Mouse (Mus musculus) Patski (cell line): ENCODE measurements around the gene Gm8232. TPM values are rescaled to one million over a fixed set of nuclear protein-coding genes. Genes with fewer than 3 reads are reported as not detected.
"Not testable (repeated sequence)": the region's sequence is repeated elsewhere in the genome, so short reads cannot be mapped to it uniquely, and the experiment has no call there.

Experiments
- ATAC-seq: fragments of 100-300 bp; one replicate; pipeline ENCODE4 v1.8.0; 2021
- CTCF ChIA-PET: fragments of 350-600 bp; sonication (Branson Sonifier 250); formaldehyde crosslinking; loops from one replicate; lab custom pipeline; 2022; ENCODE audit warnings: inconsistent platforms; lab: Charles Lee
- POLR2A ChIA-PET: fragments of 350-600 bp; sonication (Branson Sonifier 250); formaldehyde crosslinking; loops from one replicate; lab custom pipeline; 2022; ENCODE audit warnings: antibody characterized with exemption, inconsistent platforms; lab: Charles Lee
- DNase-seq: peaks from one replicate; pipeline ENCODE4 v3.0.0-alpha.2; 2011; ENCODE audit warnings: low read depth, low spot score
- H3K27me3 ChIP-seq: fragments of 371-371 bp; one replicate; pipeline ENCODE4 v1.5.1; 2021
- in situ Hi-C: fragments of 300-500 bp; cut with MboI; formaldehyde crosslinking; loops from 3 replicates; pipeline ENCODE4 v1.11.1; 2018; ENCODE audit warnings: low pct_unique_long_range_greater_than_20kb, mixed read lengths
- polyA plus RNA-seq: library from polyadenylated mRNA; unstranded; gene quantifications from one replicate; pipeline ENCODE4 v1.2.3, GENCODE M21; 2021

The Gm8232 gene
- not detected for polyA plus RNA-seq

- POLR2A ChIA-PET, CTCF ChIA-PET, ATAC-seq, DNase-seq, in situ Hi-C loops, H3K27me3 ChIP-seq: not testable (repeated sequence)
Observed at GRCm38 (mm10) chr14:44433335-44433734, at the start of gene Gm8232. Gene Gm8232 (plus strand): TSS chr14:44433635.

- in situ Hi-C loops, ATAC-seq, POLR2A ChIA-PET, CTCF ChIA-PET, DNase-seq, H3K27me3 ChIP-seq: not testable (repeated sequence)
Observed at GRCm38 (mm10) chr14:44384233-44384632, 49.2 kb upstream of the Gm8232 start.

GRCm38 (mm10) chr14:44410588-44410987 lies 22.8 kb upstream of the Gm8232 start, which contains the start of gene Gm3371:
Gene Gm3371 (minus strand): TSS chr14:44410688.
- H3K27me3 ChIP-seq, POLR2A ChIA-PET, in situ Hi-C loops, DNase-seq, CTCF ChIA-PET, ATAC-seq: not testable (repeated sequence)

Other genes with a start within 250 kb of the Gm8232 start
- gene Gm8212, start 236.0 kb upstream of the Gm8232 start, polyA plus RNA-seq, result not detected
- gene 4930503E14Rik, start 220.4 kb upstream of the Gm8232 start, polyA plus RNA-seq, result 0.14 TPM
- gene Gm8220, start 148.1 kb upstream of the Gm8232 start, polyA plus RNA-seq, result not detected
- 0.12 TPM for gene Gm5930, start 95.1 kb upstream of the Gm8232 start, polyA plus RNA-seq
- not detected for gene Gm8229, start 68.3 kb upstream of the Gm8232 start, polyA plus RNA-seq
- not detected for gene Gm3371, start 22.9 kb upstream of the Gm8232 start, polyA plus RNA-seq
- gene BC061237, start 58.8 kb downstream of the Gm8232 start, polyA plus RNA-seq, result not detected
- not detected for gene Gm17093, start 84.6 kb downstream of the Gm8232 start, polyA plus RNA-seq
- not detected for gene Gm8247, start 149.5 kb downstream of the Gm8232 start, polyA plus RNA-seq
- not detected for gene Gm5624, start 194.3 kb downstream of the Gm8232 start, polyA plus RNA-seq